8 mouse cellular contexts compared by ENCODE assay signal in the genomic region with DNA sequence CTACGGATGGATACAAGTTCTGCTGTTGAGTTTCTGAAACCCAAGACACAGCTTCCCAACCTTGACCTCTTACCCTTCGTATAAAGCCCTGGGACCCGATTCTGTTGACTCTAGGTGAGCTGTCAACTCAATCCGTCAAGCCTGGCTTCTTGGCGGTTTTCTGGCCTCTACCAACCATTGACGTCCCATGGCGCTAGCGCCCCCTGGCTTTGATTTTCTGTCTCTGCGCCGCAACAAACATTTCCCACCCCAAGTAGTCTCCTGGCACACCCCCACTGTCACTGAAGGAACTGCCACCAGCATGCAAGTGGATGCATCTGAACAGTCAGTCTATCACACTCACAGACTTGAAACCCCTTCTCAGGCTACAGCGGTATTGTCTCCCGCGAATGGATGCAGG. TPM values are rescaled to one million over a fixed set of nuclear protein-coding genes. Genes with fewer than 3 reads are reported as not detected.
A peak's percentile ranks its signal among the peaks of the same experiment; 100 is the strongest.
DNase-seq lines count a peak whose midpoint lies in the region; ATAC-seq and TF ChIP-seq lines count a peak whose summit lies in the region.

No protein-coding gene starts in this region.

- H3K4me3 ChIP-seq in bone marrow, adult 2 months (replicated peaks; ENCODE audit: control insufficient read depth, low read depth, low read length): no peak overlapping the region
- peak overlapping the region; percentile 58; the same call in 1 of the 2 replicates for H3K4me3 ChIP-seq in forebrain, embryonic 10.5 days
- 0 out of 2 replicates have a peak overlapping the region, but pooled peaks have one; percentile 47 for H3K4me3 ChIP-seq in stomach, embryonic 14.5 days (ENCODE audit: low read depth, low read length)

- H3K4me2 ChIP-seq in stomach, embryonic 14.5 days (replicated peaks; ENCODE audit: low read depth, low read length): peak overlapping the region; percentile 84; the same call in 1 of the 2 replicates

- DNase-seq in CD4-positive, CD25-positive, alpha-beta regulatory T cell, adult 2 months (ENCODE audit: low read depth, low spot score): peak; percentile 56
- peak; percentile 60 for DNase-seq in forebrain, embryonic 10.5 days (ENCODE audit: extremely low spot score, low spot score)
- DNase-seq in heart, postnatal 4 days: peak; percentile 70
- DNase-seq in layer of hippocampus, postnatal 25 days (ENCODE audit: extremely low spot score in 1 of 2, low spot score in 1 of 2): peak; percentile 52 to 65

- H3K4me1 ChIP-seq in bone marrow, adult 2 months (ENCODE audit: control insufficient read depth, insufficient read depth, low read length): peaks cover 2% of the 10 kb centered on the region; the same call in 1 of the 2 replicates
- peaks cover 50% of the 10 kb centered on the region for H3K4me1 ChIP-seq in forebrain, embryonic 10.5 days
- peaks cover 13% of the 10 kb centered on the region for H3K4me1 ChIP-seq in stomach, embryonic 14.5 days (ENCODE audit: control insufficient read depth, insufficient read depth, low read length)

- no peaks in the 10 kb centered on the region for H3K9me3 ChIP-seq in forebrain, embryonic 10.5 days
- H3K9me3 ChIP-seq in stomach, embryonic 14.5 days (ENCODE audit: control insufficient read depth, low read depth, low read length): no peaks in the 10 kb centered on the region

- 15% methylated on average over 13 of the region's 13 CpGs for WGBS in bone marrow, adult 2 months
- WGBS in forebrain, embryonic 10.5 days: 9% methylated on average over 13 of the region's 13 CpGs
- 12% methylated on average over 13 of the region's 13 CpGs for WGBS in stomach, embryonic 14.5 days

- peak; percentile 38 for TF ChIP-seq CTCF in bone marrow, adult 2 months (IDR thresholded peaks at IDR 0.05; ENCODE audit: control insufficient read depth, insufficient read depth, low read length)

- no peak overlapping the region for H3K9ac ChIP-seq in stomach, embryonic 14.5 days (replicated peaks; ENCODE audit: low read depth, low read length)

- no peak overlapping the region for H3K27ac ChIP-seq in bone marrow, adult 2 months (ENCODE audit: control insufficient read depth, insufficient read depth, low read depth, low read length, poor library complexity)
- H3K27ac ChIP-seq in forebrain, embryonic 10.5 days: peak overlapping the region; percentile 86; the same call in 1 of the 2 replicates
- no peak overlapping the region for H3K27ac ChIP-seq in stomach, embryonic 14.5 days (ENCODE audit: low read length)

- peaks cover 64% of the 10 kb centered on the region for H3K27me3 ChIP-seq in forebrain, embryonic 10.5 days (ENCODE audit: poor library complexity, severe bottlenecking)
- H3K27me3 ChIP-seq in stomach, embryonic 14.5 days (ENCODE audit: control insufficient read depth, insufficient read depth, low read length): 0 out of 2 replicates have a peak, but pooled peaks cover 3% of the 10 kb centered on the region

- no peak for ATAC-seq in CD4-positive, CD25-positive, alpha-beta regulatory T cell, adult 4 months
- 0 out of 2 replicates have a peak, but pooled peaks have one; percentile 11 for ATAC-seq in megakaryocyte, adult 5-6 weeks (ENCODE audit: poor library complexity, severe bottlenecking)
- no peak for ATAC-seq in stomach, embryonic 14.5 days (ENCODE audit: insufficient number of reproducible peaks, insufficient read depth, low FRiP score, low read depth)

- TF ChIP-seq POLR2A in bone marrow, adult 2 months (IDR thresholded peaks at IDR 0.05; ENCODE audit: borderline replicate concordance, control insufficient read depth, low read depth, low read length): no peak

- no peaks in the 10 kb centered on the region for H3K36me3 ChIP-seq in forebrain, embryonic 10.5 days (replicated peaks)
- no peaks in the 10 kb centered on the region for H3K36me3 ChIP-seq in stomach, embryonic 14.5 days (ENCODE audit: control insufficient read depth, insufficient read depth, low read length)

RNA-seq across cellular contexts. Expression of a gene that starts 3.3 kb away (rescaled TPM):
- not detected for polyA plus RNA-seq in CD4-positive, CD25-positive, alpha-beta regulatory T cell, adult 4 months (2017; shearing (Covaris generic))
- polyA plus RNA-seq in bone marrow, adult 2 months (2011; ENCODE audit: insufficient read depth, insufficient read length, low replicate concordance, missing spikeins): 0.31 TPM in 1 of 2 replicates, not detected in the other
- polyA plus RNA-seq in forebrain, embryonic 10.5 days (2016; fragmentation: Nextera tagmentation; extraction: Ambion mirVana): 6.3 and 7.1 TPM in 2 replicates
- 10 to 100 TPM in 1 of 2 experiments, 1 to 10 TPM in 1; 9.2 to 10.7 TPM for total RNA-seq in heart, postnatal 4 days (2021)
- 10 to 100 TPM; 32.4 to 33.3 TPM for total RNA-seq in layer of hippocampus, postnatal 25 days (2021)
- total RNA-seq in megakaryocyte, adult 5-6 weeks (2015): 0.04 TPM in 1 of 2 replicates, not detected in the other
- total RNA-seq in megakaryocyte, adult 5-6 weeks (2017): 0.07 TPM in 1 of 2 replicates, not detected in the other
- 4.6 and 4.8 TPM in 2 replicates for polyA plus RNA-seq in stomach, embryonic 14.5 days (2014; fragmentation: Nextera tagmentation; extraction: Ambion mirVana)

RNA-seq across cellular contexts. Expression of a gene that starts 11.0 kb away (rescaled TPM):
- polyA plus RNA-seq in CD4-positive, CD25-positive, alpha-beta regulatory T cell, adult 4 months (2017; shearing (Covaris generic)): not detected
- not detected in 2 replicates for polyA plus RNA-seq in bone marrow, adult 2 months (2011; ENCODE audit: insufficient read depth, insufficient read length, low replicate concordance, missing spikeins)
- polyA plus RNA-seq in forebrain, embryonic 10.5 days (2016; fragmentation: Nextera tagmentation; extraction: Ambion mirVana): 3.8 and 6.1 TPM in 2 replicates
- total RNA-seq in heart, postnatal 4 days (2021): not detected
- 1 to 10 TPM; 4.5 to 7.0 TPM for total RNA-seq in layer of hippocampus, postnatal 25 days (2021)
- not detected in 2 replicates for total RNA-seq in megakaryocyte, adult 5-6 weeks (2015)
- total RNA-seq in megakaryocyte, adult 5-6 weeks (2017): not detected in 2 replicates
- 0.98 and 1.8 TPM in 2 replicates for polyA plus RNA-seq in stomach, embryonic 14.5 days (2014; fragmentation: Nextera tagmentation; extraction: Ambion mirVana)

RNA-seq across cellular contexts. Expression of a gene that starts 41.2 kb away (rescaled TPM):
- polyA plus RNA-seq in CD4-positive, CD25-positive, alpha-beta regulatory T cell, adult 4 months (2017; shearing (Covaris generic)): 10 to 100 TPM; 16.7 to 21.5 TPM
- polyA plus RNA-seq in bone marrow, adult 2 months (2011; ENCODE audit: insufficient read depth, insufficient read length, low replicate concordance, missing spikeins): 3.0 and 3.9 TPM in 2 replicates
- polyA plus RNA-seq in forebrain, embryonic 10.5 days (2016; fragmentation: Nextera tagmentation; extraction: Ambion mirVana): 65.4 and 67.8 TPM in 2 replicates
- total RNA-seq in heart, postnatal 4 days (2021): 10 to 100 TPM; 26.9 to 27.0 TPM
- 10 to 100 TPM; 27.4 to 31.4 TPM for total RNA-seq in layer of hippocampus, postnatal 25 days (2021)
- 13.8 and 24.0 TPM in 2 replicates for total RNA-seq in megakaryocyte, adult 5-6 weeks (2015)
- 19.6 and 20.9 TPM in 2 replicates for total RNA-seq in megakaryocyte, adult 5-6 weeks (2017)
- polyA plus RNA-seq in stomach, embryonic 14.5 days (2014; fragmentation: Nextera tagmentation; extraction: Ambion mirVana): 47.7 and 50.6 TPM in 2 replicates

RNA-seq across cellular contexts. Expression of a gene that starts 41.5 kb away (rescaled TPM):
- 1 to 10 TPM; 1.6 to 1.7 TPM for polyA plus RNA-seq in CD4-positive, CD25-positive, alpha-beta regulatory T cell, adult 4 months (2017; shearing (Covaris generic))
- polyA plus RNA-seq in bone marrow, adult 2 months (2011; ENCODE audit: insufficient read depth, insufficient read length, low replicate concordance, missing spikeins): 11.5 and 17.6 TPM in 2 replicates
- 16.2 and 17.7 TPM in 2 replicates for polyA plus RNA-seq in forebrain, embryonic 10.5 days (2016; fragmentation: Nextera tagmentation; extraction: Ambion mirVana)
- 1 to 10 TPM; 4.4 to 4.6 TPM for total RNA-seq in heart, postnatal 4 days (2021)
- 1 to 10 TPM; 1.0 to 1.5 TPM for total RNA-seq in layer of hippocampus, postnatal 25 days (2021)
- 10.7 and 16.0 TPM in 2 replicates for total RNA-seq in megakaryocyte, adult 5-6 weeks (2015)
- total RNA-seq in megakaryocyte, adult 5-6 weeks (2017): 7.0 and 9.7 TPM in 2 replicates
- 7.4 and 8.0 TPM in 2 replicates for polyA plus RNA-seq in stomach, embryonic 14.5 days (2014; fragmentation: Nextera tagmentation; extraction: Ambion mirVana)
